In the genomic region with DNA sequence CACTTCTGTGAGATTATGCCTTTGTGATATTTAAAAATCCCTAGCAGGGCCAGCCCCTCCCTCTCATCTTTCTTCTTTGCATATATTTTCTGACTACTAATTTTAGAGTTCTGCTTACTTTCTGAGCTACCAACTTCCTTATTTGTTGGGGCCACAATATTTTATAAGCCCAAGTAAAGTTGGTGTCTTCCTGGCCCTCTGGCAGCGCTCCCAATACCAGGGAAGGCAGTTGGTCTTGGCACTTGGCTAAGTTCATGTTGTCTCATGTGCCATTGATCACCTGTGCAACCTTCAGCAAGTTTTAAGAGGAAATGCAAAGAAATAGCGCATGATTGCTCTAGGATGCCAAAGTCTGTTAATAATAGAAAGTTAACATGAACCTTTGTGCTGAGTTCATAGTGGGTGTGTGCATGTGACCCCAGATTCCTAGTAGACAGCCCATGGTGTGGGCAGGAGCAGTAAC, we compare ENCODE assay signal across 16 mouse cellular contexts. TPM values are rescaled to one million over a fixed set of nuclear protein-coding genes. Genes with fewer than 3 reads are reported as not detected.
DNase-seq lines count a peak whose midpoint lies in the region; ATAC-seq and TF ChIP-seq lines count a peak whose summit lies in the region.
"Had no signal": no experiment of that assay in that cellular context is flagged by ENCODE, and none has a peak within 500 bp of the region (broad histone marks: within the 10 kb centered on the region; RNA-seq: fewer than 3 reads in every experiment).

No protein-coding gene starts in this region.

- H3K27ac ChIP-seq in kidney, embryonic 14.5 days (ENCODE audit: low read depth, low read length) = no peak overlapping the region
- H3K27ac ChIP-seq in bone marrow, adult 2 months (ENCODE audit: control insufficient read depth, insufficient read depth, low read depth, low read length, poor library complexity) = peak overlapping the region; percentile 20; the same call in 1 of the 2 replicates
- H3K27ac ChIP-seq in kidney, embryonic 15.5 days = peak overlapping the region; percentile 0; the same call in 1 of the 2 replicates
- H3K27ac ChIP-seq in midbrain, embryonic 10.5 days (replicated peaks) = no peak overlapping the region
- no peak overlapping the region for H3K27ac ChIP-seq in hindbrain, postnatal 0 days
- H3K27ac ChIP-seq: heart, embryonic 15.5 days; hindbrain, embryonic 15.5 days; midbrain, embryonic 12.5 days had no signal

- no peak overlapping the region for H3K9ac ChIP-seq in kidney, embryonic 14.5 days (ENCODE audit: low read depth, low read length)
- H3K9ac ChIP-seq in kidney, embryonic 15.5 days = no peak overlapping the region
- no peak overlapping the region for H3K9ac ChIP-seq in hindbrain, postnatal 0 days (replicated peaks; ENCODE audit: low read length)
- H3K9ac ChIP-seq: heart, embryonic 15.5 days; hindbrain, embryonic 15.5 days; lung, embryonic 14.5 days; midbrain, embryonic 12.5 days had no signal

- H3K36me3 ChIP-seq in kidney, embryonic 14.5 days (ENCODE audit: control insufficient read depth, insufficient read depth, low read length) = peaks cover 61% of the 10 kb centered on the region
- H3K36me3 ChIP-seq in kidney, embryonic 15.5 days = peaks cover 72% of the 10 kb centered on the region
- H3K36me3 ChIP-seq in midbrain, embryonic 10.5 days = peaks cover 91% of the 10 kb centered on the region
- H3K36me3 ChIP-seq in hindbrain, postnatal 0 days (ENCODE audit: insufficient read depth, low read length) = peaks cover 30% of the 10 kb centered on the region

- ATAC-seq in kidney, embryonic 14.5 days (ENCODE audit: low FRiP score, low TSS enrichment) = no peak
- no peak for ATAC-seq in kidney, embryonic 15.5 days (replicated peaks; ENCODE audit: low FRiP score)
- 0 out of 2 replicates have a peak, but pooled peaks have one; percentile 29 for ATAC-seq in monocyte, adult 5-6 weeks (replicated peaks; ENCODE audit: insufficient number of reproducible peaks, low FRiP score, low TSS enrichment, poor library complexity, severe bottlenecking)
- ATAC-seq in hindbrain, postnatal 0 days = no peak

- peak; percentile 75 for DNase-seq in kidney, adult 11 months
- DNase-seq in midbrain, embryonic 10.5 days (ENCODE audit: low spot score) = no peak
- no peak for DNase-seq in hindbrain, postnatal 0 days (ENCODE audit: low spot score)
- no peak for DNase-seq in testis, postnatal 10 days (ENCODE audit: low spot score)
- DNase-seq: cerebellum, adult 2 months; left cerebral cortex, postnatal 4 days; lung, embryonic 14.5 days; retina, postnatal 1 day had no signal

- no peak for TF ChIP-seq POLR2A in bone marrow, adult 2 months (IDR thresholded peaks at IDR 0.05; ENCODE audit: borderline replicate concordance, control insufficient read depth, low read depth, low read length)

- no peaks in the 10 kb centered on the region; the same call in 1 of the 2 replicates for H3K4me1 ChIP-seq in kidney, embryonic 14.5 days (ENCODE audit: control insufficient read depth, insufficient read depth, low read length)
- H3K4me1 ChIP-seq in bone marrow, adult 2 months (ENCODE audit: control insufficient read depth, insufficient read depth, low read length) = no peaks in the 10 kb centered on the region; the same call in none of the 2 replicates
- peaks cover 9% of the 10 kb centered on the region; the same call in 1 of the 2 replicates for H3K4me1 ChIP-seq in kidney, embryonic 15.5 days
- no peaks in the 10 kb centered on the region for H3K4me1 ChIP-seq in midbrain, embryonic 10.5 days
- H3K4me1 ChIP-seq in hindbrain, postnatal 0 days (ENCODE audit: insufficient read depth, low read length) = no peaks in the 10 kb centered on the region
- H3K4me1 ChIP-seq: hindbrain, embryonic 15.5 days; midbrain, embryonic 12.5 days had no signal

- H3K27me3 ChIP-seq in kidney, embryonic 14.5 days (ENCODE audit: control insufficient read depth, insufficient read depth, low read length) = no peaks in the 10 kb centered on the region
- no peaks in the 10 kb centered on the region for H3K27me3 ChIP-seq in kidney, embryonic 15.5 days
- H3K27me3 ChIP-seq in midbrain, embryonic 10.5 days (ENCODE audit: low read depth, poor library complexity, severe bottlenecking) = no peaks in the 10 kb centered on the region
- H3K27me3 ChIP-seq in hindbrain, postnatal 0 days (ENCODE audit: insufficient read depth, low read length) = no peaks in the 10 kb centered on the region
- H3K27me3 ChIP-seq: heart, embryonic 15.5 days; hindbrain, embryonic 15.5 days; midbrain, embryonic 12.5 days had no signal

- H3K9me3 ChIP-seq in kidney, embryonic 14.5 days (ENCODE audit: control insufficient read depth, low read length) = no peaks in the 10 kb centered on the region
- no peaks in the 10 kb centered on the region for H3K9me3 ChIP-seq in kidney, embryonic 15.5 days (replicated peaks)
- no peaks in the 10 kb centered on the region for H3K9me3 ChIP-seq in midbrain, embryonic 10.5 days (replicated peaks)
- H3K9me3 ChIP-seq in hindbrain, postnatal 0 days (ENCODE audit: low read length) = no peaks in the 10 kb centered on the region
- H3K9me3 ChIP-seq: heart, embryonic 15.5 days; hindbrain, embryonic 15.5 days; midbrain, embryonic 12.5 days had no signal

- 99% methylated on average over 2 of the region's 2 CpGs for WGBS in kidney, embryonic 14.5 days
- WGBS in bone marrow, adult 2 months = 22% methylated on average over 2 of the region's 2 CpGs
- 93% methylated on average over 2 of the region's 2 CpGs for WGBS in kidney, embryonic 15.5 days
- WGBS in midbrain, embryonic 10.5 days = 92% methylated on average over 2 of the region's 2 CpGs
- WGBS in hindbrain, postnatal 0 days = 95% methylated on average over 2 of the region's 2 CpGs

- TF ChIP-seq CTCF in bone marrow, adult 2 months (IDR thresholded peaks at IDR 0.05; ENCODE audit: control insufficient read depth, insufficient read depth, low read length) = no peak
- TF ChIP-seq CTCF in hindbrain, postnatal 0 days (IDR thresholded peaks at IDR 0.05; ENCODE audit: low read depth) = no peak

- no peak overlapping the region for H3K4me3 ChIP-seq in kidney, embryonic 14.5 days (ENCODE audit: low read length)
- no peak overlapping the region for H3K4me3 ChIP-seq in bone marrow, adult 2 months (replicated peaks; ENCODE audit: control insufficient read depth, low read depth, low read length)
- H3K4me3 ChIP-seq in kidney, embryonic 15.5 days (replicated peaks) = no peak overlapping the region
- no peak overlapping the region for H3K4me3 ChIP-seq in midbrain, embryonic 10.5 days
- no peak overlapping the region for H3K4me3 ChIP-seq in hindbrain, postnatal 0 days (ENCODE audit: low read length)
- H3K4me3 ChIP-seq: erythroblast, embryonic 14.5 days; heart, embryonic 15.5 days; hindbrain, embryonic 15.5 days; midbrain, embryonic 12.5 days had no signal

- H3K4me2 ChIP-seq in kidney, embryonic 14.5 days (replicated peaks; ENCODE audit: low read depth, low read length) = no peak overlapping the region
- H3K4me2 ChIP-seq in kidney, embryonic 15.5 days = no peak overlapping the region
- no peak overlapping the region for H3K4me2 ChIP-seq in hindbrain, postnatal 0 days (ENCODE audit: low read depth, low read length)
- H3K4me2 ChIP-seq: heart, embryonic 15.5 days; hindbrain, embryonic 15.5 days; lung, embryonic 14.5 days; midbrain, embryonic 12.5 days had no signal

RNA-seq across cellular contexts. Expression of gene Cnbd2, which starts 16.5 kb away (rescaled TPM):
- 4.5 and 6.4 TPM in 2 replicates for polyA plus RNA-seq in kidney, embryonic 14.5 days (2014; fragmentation: Nextera tagmentation; extraction: Ambion mirVana)
- polyA plus RNA-seq in bone marrow, adult 2 months (2011; ENCODE audit: insufficient read depth, insufficient read length, low replicate concordance, missing spikeins) = 2.6 and 5.4 TPM in 2 replicates
- 6.3 TPM in 2 replicates for polyA plus RNA-seq in kidney, embryonic 15.5 days (2015; fragmentation: Nextera tagmentation; extraction: Ambion mirVana)
- total RNA-seq in monocyte, adult 5-6 weeks (2017) = 11.2 to 25.2 TPM (median 23.5 TPM) in 3 replicates
- 3.1 and 3.4 TPM in 2 replicates for polyA plus RNA-seq in midbrain, embryonic 10.5 days (2016; fragmentation: Nextera tagmentation; extraction: Ambion mirVana)
- 1.7 and 3.3 TPM in 2 replicates for total RNA-seq in hindbrain, postnatal 0 days (2014; rRNA removed)
- polyA plus RNA-seq in hindbrain, postnatal 0 days (2015; fragmentation: Nextera tagmentation; extraction: Ambion mirVana) = 7.9 and 8.2 TPM in 2 replicates
- polyA plus RNA-seq: erythroblast, embryonic 14.5 days had no signal

RNA-seq across cellular contexts. Expression of gene Scand1, which starts 16.9 kb away (rescaled TPM):
- polyA plus RNA-seq in kidney, embryonic 14.5 days (2014; fragmentation: Nextera tagmentation; extraction: Ambion mirVana) = 74.2 TPM in 2 replicates
- 61.6 and 84.9 TPM in 2 replicates for polyA plus RNA-seq in bone marrow, adult 2 months (2011; ENCODE audit: insufficient read depth, insufficient read length, low replicate concordance, missing spikeins)
- polyA plus RNA-seq in kidney, embryonic 15.5 days (2015; fragmentation: Nextera tagmentation; extraction: Ambion mirVana) = 68.7 and 71.1 TPM in 2 replicates
- total RNA-seq in monocyte, adult 5-6 weeks (2017) = 4.8 to 57.7 TPM (median 47.6 TPM) in 3 replicates
- 64.7 and 70.3 TPM in 2 replicates for polyA plus RNA-seq in midbrain, embryonic 10.5 days (2016; fragmentation: Nextera tagmentation; extraction: Ambion mirVana)
- 348 and 377 TPM in 2 replicates for total RNA-seq in hindbrain, postnatal 0 days (2014; rRNA removed)
- 129 and 132 TPM in 2 replicates for polyA plus RNA-seq in hindbrain, postnatal 0 days (2015; fragmentation: Nextera tagmentation; extraction: Ambion mirVana)

Comparison
In these comparisons a context has a peak if more than half of its experiments do, and no peak if none do; other contexts are left out.
1. H3K27ac ChIP-seq: peak in bone marrow, adult 2 months (single experiment) and kidney, embryonic 15.5 days (single experiment); none in kidney, embryonic 14.5 days (single experiment), midbrain, embryonic 10.5 days (single experiment) and hindbrain, postnatal 0 days (single experiment).